Mouse (Mus musculus): Measurements from ENCODE around the gene Esrp2. TPM values are rescaled to one million over a fixed set of nuclear protein-coding genes. Genes with fewer than 3 reads are reported as not detected.

Esrp2 gene
- polyA plus RNA-seq, 1 experiment from 2014 or later = 62.8 TPM

- Histone ChIP-seq H3K27me3 (ENCODE audit: control insufficient read depth, insufficient read depth, low read depth, low read length) (no peaks in the 10 kb centered on the region), H3K27ac (ENCODE audit: low read length) (peak overlapping the region; percentile 68), H3K4me2 (ENCODE audit: low read depth, low read length) (peak overlapping the region; percentile 92), H3K4me3 (ENCODE audit: low read length) (peak overlapping the region; percentile 88), H3K9me3 (ENCODE audit: control insufficient read depth, low read length) (no peaks in the 10 kb centered on the region), H3K9ac (ENCODE audit: low read length) (peak overlapping the region; percentile 86), H3K4me1 (replicated peaks; ENCODE audit: control insufficient read depth, insufficient read depth, low read length) (peaks cover 11% of the 10 kb centered on the region), H3K36me3 (ENCODE audit: control insufficient read depth, insufficient read depth, low read length) (no peaks in the 10 kb centered on the region)
- WGBS = under 1% methylated on average over 54 of the region's 54 CpGs
- peak; percentile 61 for ATAC-seq (ENCODE audit: low read depth)
These were observed 32.5 kb upstream of the Esrp2 start for GRCm38 (mm10) chr8:106169017-106169933.

- H3K4me2 ChIP-seq (ENCODE audit: low read depth, low read length) = peak within 1 kb of the TSS; percentile 92
- peak within 1 kb of the TSS; percentile 68 for H3K27ac ChIP-seq (ENCODE audit: low read length)
- H3K9me3 ChIP-seq (ENCODE audit: control insufficient read depth, low read length) = no peaks in the 10 kb centered on the region
- H3K36me3 ChIP-seq (ENCODE audit: control insufficient read depth, insufficient read depth, low read length) = peaks cover 3% of the 10 kb centered on the region; the same call in 1 of the 2 replicates
- H3K4me1 ChIP-seq (replicated peaks; ENCODE audit: control insufficient read depth, insufficient read depth, low read length) = peaks cover 11% of the 10 kb centered on the region
- ATAC-seq (ENCODE audit: low read depth) = peak; percentile 90
- H3K4me3 ChIP-seq (ENCODE audit: low read length) = peak within 1 kb of the TSS; percentile 88
- no peaks in the 10 kb centered on the region for H3K27me3 ChIP-seq (ENCODE audit: control insufficient read depth, insufficient read depth, low read depth, low read length)
- peak within 1 kb of the TSS; percentile 86 for H3K9ac ChIP-seq (ENCODE audit: low read length)
- WGBS = under 1% methylated on average over 45 of the region's 59 CpGs
These were observed 31.7 kb upstream of the Esrp2 start, which contains the start of gene Slc7a6 for GRCm38 (mm10) chr8:106168356-106169016. Gene Slc7a6, plus strand, starts transcription at chr8:106168857.

- no peak for ATAC-seq (ENCODE audit: low read depth)
- Histone ChIP-seq H3K4me2 (ENCODE audit: low read depth, low read length) (no peak overlapping the region), H3K27ac (ENCODE audit: low read length) (no peak overlapping the region), H3K9ac (ENCODE audit: low read length) (no peak overlapping the region), H3K27me3 (ENCODE audit: control insufficient read depth, insufficient read depth, low read depth, low read length) (no peaks in the 10 kb centered on the region), H3K9me3 (ENCODE audit: control insufficient read depth, low read length) (no peaks in the 10 kb centered on the region), H3K36me3 (ENCODE audit: control insufficient read depth, insufficient read depth, low read length) (peaks cover 12% of the 10 kb centered on the region), H3K4me1 (replicated peaks; ENCODE audit: control insufficient read depth, insufficient read depth, low read length) (peaks cover 11% of the 10 kb centered on the region), H3K4me3 (ENCODE audit: low read length) (no peak overlapping the region)
- 48% methylated on average over 4 of the region's 4 CpGs for WGBS
These were observed 28.7 kb upstream of the Esrp2 start for GRCm38 (mm10) chr8:106165460-106165859.

GRCm38 (mm10) chr8:106163251-106163650, 26.5 kb upstream of the Esrp2 start:
- peaks cover 13% of the 10 kb centered on the region for H3K36me3 ChIP-seq (ENCODE audit: control insufficient read depth, insufficient read depth, low read length)

GRCm38 (mm10) chr8:106159876-106160275, 23.1 kb upstream of the Esrp2 start:
- WGBS = 84% methylated on average over 6 of the region's 6 CpGs
- H3K4me2 ChIP-seq (ENCODE audit: low read depth, low read length) = no peak overlapping the region
- no peak for ATAC-seq (ENCODE audit: low read depth)
- no peaks in the 10 kb centered on the region for H3K9me3 ChIP-seq (ENCODE audit: control insufficient read depth, low read length)
- H3K4me1 ChIP-seq (replicated peaks; ENCODE audit: control insufficient read depth, insufficient read depth, low read length) = no peaks in the 10 kb centered on the region
- no peaks in the 10 kb centered on the region for H3K27me3 ChIP-seq (ENCODE audit: control insufficient read depth, insufficient read depth, low read depth, low read length)
- no peak overlapping the region for H3K27ac ChIP-seq (ENCODE audit: low read length)
- H3K4me3 ChIP-seq (ENCODE audit: low read length) = no peak overlapping the region
- peaks cover 16% of the 10 kb centered on the region for H3K36me3 ChIP-seq (ENCODE audit: control insufficient read depth, insufficient read depth, low read length)
- no peak overlapping the region for H3K9ac ChIP-seq (ENCODE audit: low read length)

More at GRCm38 (mm10) chr8:106163251-106163650, 26.5 kb upstream of the Esrp2 start:
- no peaks in the 10 kb centered on the region for H3K27me3 ChIP-seq (ENCODE audit: control insufficient read depth, insufficient read depth, low read depth, low read length)
- no peak overlapping the region for H3K4me3 ChIP-seq (ENCODE audit: low read length)
- no peaks in the 10 kb centered on the region for H3K9me3 ChIP-seq (ENCODE audit: control insufficient read depth, low read length)
- H3K9ac ChIP-seq (ENCODE audit: low read length) = no peak overlapping the region
- H3K4me1 ChIP-seq (replicated peaks; ENCODE audit: control insufficient read depth, insufficient read depth, low read length) = peaks cover 2% of the 10 kb centered on the region; the same call in 1 of the 2 replicates
- WGBS = 84% methylated on average over 9 of the region's 9 CpGs
- ATAC-seq (ENCODE audit: low read depth) = no peak
- no peak overlapping the region for H3K4me2 ChIP-seq (ENCODE audit: low read depth, low read length)
- H3K27ac ChIP-seq (ENCODE audit: low read length) = no peak overlapping the region

- Histone ChIP-seq H3K4me3 (ENCODE audit: low read length) (no peak overlapping the region), H3K27me3 (ENCODE audit: control insufficient read depth, insufficient read depth, low read depth, low read length) (no peaks in the 10 kb centered on the region), H3K4me1 (replicated peaks; ENCODE audit: control insufficient read depth, insufficient read depth, low read length) (no peaks in the 10 kb centered on the region), H3K9me3 (ENCODE audit: control insufficient read depth, low read length) (no peaks in the 10 kb centered on the region), H3K36me3 (ENCODE audit: control insufficient read depth, insufficient read depth, low read length) (peaks cover 13% of the 10 kb centered on the region), H3K9ac (ENCODE audit: low read length) (no peak overlapping the region), H3K27ac (ENCODE audit: low read length) (no peak overlapping the region), H3K4me2 (ENCODE audit: low read depth, low read length) (no peak overlapping the region)
- WGBS = 86% methylated on average over 10 of the region's 10 CpGs
- no peak for ATAC-seq (ENCODE audit: low read depth)
These were observed 21.6 kb upstream of the Esrp2 start for GRCm38 (mm10) chr8:106158381-106158780.

GRCm38 (mm10) chr8:106157419-106157818, 20.6 kb upstream of the Esrp2 start:
- no peak for ATAC-seq (ENCODE audit: low read depth)
- H3K36me3 ChIP-seq (ENCODE audit: control insufficient read depth, insufficient read depth, low read length) = peaks cover 6% of the 10 kb centered on the region; the same call in 1 of the 2 replicates

GRCm38 (mm10) chr8:106152876-106153275, 16.1 kb upstream of the Esrp2 start:
- Histone ChIP-seq H3K4me2 (ENCODE audit: low read depth, low read length) (no peak overlapping the region), H3K9me3 (ENCODE audit: control insufficient read depth, low read length) (no peaks in the 10 kb centered on the region), H3K4me1 (replicated peaks; ENCODE audit: control insufficient read depth, insufficient read depth, low read length) (peaks cover 10% of the 10 kb centered on the region), H3K27me3 (ENCODE audit: control insufficient read depth, insufficient read depth, low read depth, low read length) (no peaks in the 10 kb centered on the region), H3K9ac (ENCODE audit: low read length) (no peak overlapping the region), H3K4me3 (ENCODE audit: low read length) (no peak overlapping the region), H3K36me3 (ENCODE audit: control insufficient read depth, insufficient read depth, low read length) (peaks cover 4% of the 10 kb centered on the region; the same call in 1 of the 2 replicates), H3K27ac (ENCODE audit: low read length) (no peak overlapping the region)
- ATAC-seq (ENCODE audit: low read depth) = no peak
- 67% methylated on average over 4 of the region's 4 CpGs for WGBS

More at GRCm38 (mm10) chr8:106157419-106157818, 20.6 kb upstream of the Esrp2 start:
- Histone ChIP-seq H3K9ac (ENCODE audit: low read length) (no peak overlapping the region), H3K9me3 (ENCODE audit: control insufficient read depth, low read length) (no peaks in the 10 kb centered on the region), H3K4me3 (ENCODE audit: low read length) (no peak overlapping the region), H3K27me3 (ENCODE audit: control insufficient read depth, insufficient read depth, low read depth, low read length) (no peaks in the 10 kb centered on the region), H3K4me2 (ENCODE audit: low read depth, low read length) (no peak overlapping the region), H3K4me1 (replicated peaks; ENCODE audit: control insufficient read depth, insufficient read depth, low read length) (no peaks in the 10 kb centered on the region), H3K27ac (ENCODE audit: low read length) (no peak overlapping the region)
- 93% methylated on average over 1 of the region's 1 CpGs for WGBS

GRCm38 (mm10) chr8:106151041-106151440, 14.3 kb upstream of the Esrp2 start:
- 69% methylated on average over 9 of the region's 9 CpGs for WGBS
- Histone ChIP-seq H3K4me1 (replicated peaks; ENCODE audit: control insufficient read depth, insufficient read depth, low read length) (peaks cover 10% of the 10 kb centered on the region), H3K27me3 (ENCODE audit: control insufficient read depth, insufficient read depth, low read depth, low read length) (no peaks in the 10 kb centered on the region), H3K4me3 (ENCODE audit: low read length) (peak overlapping the region; percentile 74), H3K36me3 (ENCODE audit: control insufficient read depth, insufficient read depth, low read length) (peaks cover 1% of the 10 kb centered on the region; the same call in 1 of the 2 replicates), H3K9ac (ENCODE audit: low read length) (peak overlapping the region; percentile 81), H3K4me2 (ENCODE audit: low read depth, low read length) (peak overlapping the region; percentile 84), H3K9me3 (ENCODE audit: control insufficient read depth, low read length) (no peaks in the 10 kb centered on the region), H3K27ac (ENCODE audit: low read length) (no peak overlapping the region)
- ATAC-seq (ENCODE audit: low read depth) = no peak

All from lung, embryonic 16.5 days (tissue).